8 mouse cellular contexts compared by ENCODE assay signal in genomic region chr16:97670131-97671038, GRCm38 (mm10). TPM values are rescaled to one million over a fixed set of nuclear protein-coding genes. Genes with fewer than 3 reads are reported as not detected.
DNase-seq lines count a peak whose midpoint lies in the region; ATAC-seq and TF ChIP-seq lines count a peak whose summit lies in the region.
"Had no signal": no experiment of that assay in that cellular context is flagged by ENCODE, and none has a peak within 500 bp of the region (broad histone marks: within the 10 kb centered on the region; RNA-seq: fewer than 3 reads in every experiment).

No protein-coding gene starts in this region.

- no peak for ATAC-seq in midbrain, postnatal 0 days (ENCODE audit: low FRiP score)
- no peak for ATAC-seq in midbrain, embryonic 15.5 days (replicated peaks)

- peak; percentile 46 for DNase-seq in midbrain, postnatal 0 days (ENCODE audit: low spot score)
- DNase-seq in cerebellum, postnatal 25 days, result peak; percentile 22 to 51
- DNase-seq in kidney, postnatal 25 days, result peak; percentile 43 to 69
- DNase-seq in right cerebral cortex, postnatal 36 days (ENCODE audit: low spot score in 2 of 2), result peak; percentile 14 to 16
- DNase-seq in testis, postnatal 14 days (ENCODE audit: low spot score), result no peak
- DNase-seq in midbrain, embryonic 10.5 days (ENCODE audit: low spot score), result no peak

- H3K27ac ChIP-seq in midbrain, postnatal 0 days (ENCODE audit: low read depth, low read length), result no peak overlapping the region
- no peak overlapping the region for H3K27ac ChIP-seq in midbrain, embryonic 15.5 days
- H3K27ac ChIP-seq in midbrain, embryonic 10.5 days (replicated peaks), result no peak overlapping the region

- H3K36me3 ChIP-seq in midbrain, postnatal 0 days (ENCODE audit: insufficient read depth, low read length), result no peaks in the 10 kb centered on the region
- H3K36me3 ChIP-seq in midbrain, embryonic 15.5 days (replicated peaks), result no peaks in the 10 kb centered on the region
- H3K36me3 ChIP-seq in midbrain, embryonic 10.5 days, result no peaks in the 10 kb centered on the region

- H3K4me2 ChIP-seq in midbrain, postnatal 0 days (ENCODE audit: low read depth, low read length, poor library complexity, severe bottlenecking), result no peak overlapping the region
- H3K4me2 ChIP-seq in midbrain, embryonic 15.5 days, result no peak overlapping the region

- WGBS in midbrain, postnatal 0 days, result 77% methylated on average over 8 of the region's 8 CpGs
- 79% methylated on average over 8 of the region's 8 CpGs for WGBS in midbrain, embryonic 15.5 days
- WGBS in midbrain, embryonic 10.5 days, result 80% methylated on average over 8 of the region's 8 CpGs

- no peak overlapping the region for H3K4me3 ChIP-seq in midbrain, postnatal 0 days (ENCODE audit: low read depth, low read length)
- H3K4me3 ChIP-seq in midbrain, embryonic 15.5 days, result no peak overlapping the region
- H3K4me3 ChIP-seq in midbrain, embryonic 10.5 days, result no peak overlapping the region

- no peaks in the 10 kb centered on the region for H3K9me3 ChIP-seq in midbrain, postnatal 0 days (ENCODE audit: low read length)
- no peaks in the 10 kb centered on the region for H3K9me3 ChIP-seq in midbrain, embryonic 15.5 days
- H3K9me3 ChIP-seq in midbrain, embryonic 10.5 days (replicated peaks), result no peaks in the 10 kb centered on the region

- no peaks in the 10 kb centered on the region for H3K4me1 ChIP-seq in midbrain, postnatal 0 days (ENCODE audit: insufficient read depth, low read length)
- H3K4me1 ChIP-seq in midbrain, embryonic 15.5 days, result no peaks in the 10 kb centered on the region
- H3K4me1 ChIP-seq in midbrain, embryonic 10.5 days, result no peaks in the 10 kb centered on the region

- no peak overlapping the region for H3K9ac ChIP-seq in midbrain, postnatal 0 days (replicated peaks; ENCODE audit: low read length, poor library complexity, severe bottlenecking)
- H3K9ac ChIP-seq in midbrain, embryonic 15.5 days, result no peak overlapping the region

- peak; percentile 36; the same call in 1 of the 2 replicates for TF ChIP-seq CTCF in midbrain, postnatal 0 days (IDR thresholded peaks at IDR 0.05)

- H3K27me3 ChIP-seq in midbrain, postnatal 0 days (ENCODE audit: insufficient read depth, low read length), result no peaks in the 10 kb centered on the region
- no peaks in the 10 kb centered on the region for H3K27me3 ChIP-seq in midbrain, embryonic 15.5 days (replicated peaks)
- H3K27me3 ChIP-seq in midbrain, embryonic 10.5 days (ENCODE audit: low read depth, poor library complexity, severe bottlenecking), result no peaks in the 10 kb centered on the region

RNA-seq across cellular contexts. Expression of gene Tmprss2, which starts 59.4 kb away (rescaled TPM):
- total RNA-seq in midbrain, postnatal 0 days (2014; rRNA removed), result 0.22 and 0.24 TPM in 2 replicates
- polyA plus RNA-seq in midbrain, postnatal 0 days (2015; fragmentation: Nextera tagmentation; extraction: Ambion mirVana), result 0.09 TPM in 1 of 2 replicates, not detected in the other
- 0.06 and 0.26 TPM in 2 replicates for polyA plus RNA-seq in midbrain, embryonic 15.5 days (2015; fragmentation: Nextera tagmentation; extraction: Ambion mirVana)
- polyA plus RNA-seq in midbrain, embryonic 10.5 days (2016; fragmentation: Nextera tagmentation; extraction: Ambion mirVana), result 0.15 and 0.24 TPM in 2 replicates
- total RNA-seq: layer of hippocampus, postnatal 14 days had no signal

Comparison
In these comparisons a context has a peak if more than half of its experiments do, and no peak if none do; other contexts are left out.
1. DNase-seq: peak in midbrain, postnatal 0 days (single experiment), cerebellum, postnatal 25 days (2 of 2), kidney, postnatal 25 days (2 of 2) and right cerebral cortex, postnatal 36 days (2 of 2); none in testis, postnatal 14 days (single experiment) and midbrain, embryonic 10.5 days (single experiment).